Mouse (Mus musculus) spleen, adult 2 months (tissue): Measurements from ENCODE around the gene Scoc.

Experiments used
- CTCF ChIP-seq: fragments of 200-500 bp; IDR thresholded peaks from 2 replicates; pipeline ENCODE4 v1.5.1; 2011; ENCODE audit warnings: mild to moderate bottlenecking, inconsistent platforms; ENCODE audit not compliant: insufficient read depth, insufficient read length, insufficient replicate concordance; ENCODE audit errors: extremely low read depth
- POLR2A ChIP-seq: fragments of 200-500 bp; IDR thresholded peaks from 2 replicates; pipeline ENCODE4 v1.6.1; 2011; ENCODE audit warnings: low read depth, low read length, inconsistent platforms

GRCm38 (mm10) chr8:83390006-83390701 is 68.0 kb downstream of the Scoc start:
- no peak for TF ChIP-seq POLR2A
- no peak for TF ChIP-seq CTCF
